Mouse (Mus musculus): ENCODE measurements around the gene B4galt5. TPM values are rescaled to one million over a fixed set of nuclear protein-coding genes. Genes with fewer than 3 reads are reported as not detected.

B4galt5 gene
- polyA plus RNA-seq, 2 experiments, result 2.3 TPM

DNA sequence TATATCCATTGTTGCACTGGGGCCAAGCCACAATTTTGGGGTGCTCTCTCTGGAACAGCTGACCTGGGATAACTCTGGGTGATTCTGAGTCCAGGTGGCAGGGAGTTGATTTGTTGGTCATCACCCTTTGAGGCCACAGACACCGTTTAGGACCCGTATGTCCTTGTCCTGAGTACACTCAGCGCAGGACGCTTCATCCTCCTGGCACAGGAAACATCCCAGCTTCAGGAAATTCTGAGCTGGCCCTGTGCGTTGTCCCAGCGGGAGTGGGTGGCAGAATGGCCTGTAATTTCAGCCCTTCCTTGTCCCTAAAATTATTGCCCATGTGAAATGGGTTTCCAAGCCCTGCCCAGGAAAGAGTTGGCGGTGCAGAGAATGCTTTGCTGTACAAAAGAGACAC lies 71.0 kb downstream of the B4galt5 start:
- H3K4me3 ChIP-seq (ENCODE audit: insufficient read depth in 1 of 2, low read depth in 2 of 2, low read length in 2 of 2), result no peak overlapping the region
- H3K36me3 ChIP-seq (replicated peaks; ENCODE audit: control insufficient read depth, insufficient read depth, low read depth), result no peaks in the 10 kb centered on the region
- TF ChIP-seq CTCF (IDR thresholded peaks at IDR 0.05; ENCODE audit: low read depth), result no peak
- TF ChIP-seq EP300 (IDR thresholded peaks at IDR 0.05; ENCODE audit: low read depth), result no peak
- no peaks in the 10 kb centered on the region for H3K9me3 ChIP-seq (ENCODE audit: control insufficient read depth, low read length)
- H3K4me2 ChIP-seq (ENCODE audit: low read depth), result no peak overlapping the region
- WGBS (ENCODE audit: insufficient replicate concordance), result 60% methylated on average over 7 of the region's 7 CpGs
- DNase-seq (ENCODE audit: low read depth in 3 of 3, low spot score in 3 of 3) (no peak), ATAC-seq (ENCODE audit: insufficient read depth) (no peak)
- H3K9ac ChIP-seq (replicated peaks), result no peak overlapping the region
- H3K4me1 ChIP-seq (replicated peaks; ENCODE audit: control insufficient read depth in 2 of 2, insufficient read depth in 2 of 2, low read length in 1 of 2), result no peaks in the 10 kb centered on the region
- H3K27ac ChIP-seq, result no peak overlapping the region
- H3K27me3 ChIP-seq (ENCODE audit: control insufficient read depth, insufficient read depth, low read length), result no peaks in the 10 kb centered on the region

DNA sequence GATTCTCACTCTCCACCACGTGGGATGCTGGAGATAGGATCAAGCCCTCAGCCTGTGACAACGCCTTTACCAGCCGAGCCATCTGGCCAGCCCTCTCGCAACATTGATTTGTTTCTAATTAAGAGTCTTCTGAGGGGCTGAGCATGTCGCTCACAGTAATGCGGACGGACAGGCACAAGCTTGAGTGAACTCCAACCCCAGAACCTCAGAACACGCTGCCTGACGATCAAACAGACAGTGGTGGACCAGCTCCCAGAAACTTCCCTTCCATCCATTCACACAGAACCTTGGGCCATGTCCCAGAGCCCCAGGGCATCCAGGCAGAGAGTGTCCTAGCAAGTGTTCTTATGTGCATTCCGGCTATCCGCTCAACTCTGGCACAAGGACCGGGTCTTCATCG lies 72.0 kb downstream of the B4galt5 start:
- no peaks in the 10 kb centered on the region for H3K36me3 ChIP-seq (replicated peaks; ENCODE audit: control insufficient read depth, insufficient read depth, low read depth)
- no peak overlapping the region for H3K27ac ChIP-seq
- H3K4me2 ChIP-seq (ENCODE audit: low read depth), result no peak overlapping the region
- no peak overlapping the region for H3K4me3 ChIP-seq (ENCODE audit: insufficient read depth in 1 of 2, low read depth in 2 of 2, low read length in 2 of 2)
- WGBS (ENCODE audit: insufficient replicate concordance), result 69% methylated on average over 13 of the region's 13 CpGs
- ATAC-seq (ENCODE audit: insufficient read depth) (no peak), DNase-seq (ENCODE audit: low read depth in 3 of 3, low spot score in 3 of 3) (no peak)
- no peaks in the 10 kb centered on the region for H3K9me3 ChIP-seq (ENCODE audit: control insufficient read depth, low read length)
- no peak overlapping the region for H3K9ac ChIP-seq (replicated peaks)
- TF ChIP-seq EP300 (IDR thresholded peaks at IDR 0.05; ENCODE audit: low read depth) (no peak), CTCF (IDR thresholded peaks at IDR 0.05; ENCODE audit: low read depth) (no peak)
- no peaks in the 10 kb centered on the region for H3K4me1 ChIP-seq (replicated peaks; ENCODE audit: control insufficient read depth in 2 of 2, insufficient read depth in 2 of 2, low read length in 1 of 2)
- H3K27me3 ChIP-seq (ENCODE audit: control insufficient read depth, insufficient read depth, low read length), result no peaks in the 10 kb centered on the region

DNA sequence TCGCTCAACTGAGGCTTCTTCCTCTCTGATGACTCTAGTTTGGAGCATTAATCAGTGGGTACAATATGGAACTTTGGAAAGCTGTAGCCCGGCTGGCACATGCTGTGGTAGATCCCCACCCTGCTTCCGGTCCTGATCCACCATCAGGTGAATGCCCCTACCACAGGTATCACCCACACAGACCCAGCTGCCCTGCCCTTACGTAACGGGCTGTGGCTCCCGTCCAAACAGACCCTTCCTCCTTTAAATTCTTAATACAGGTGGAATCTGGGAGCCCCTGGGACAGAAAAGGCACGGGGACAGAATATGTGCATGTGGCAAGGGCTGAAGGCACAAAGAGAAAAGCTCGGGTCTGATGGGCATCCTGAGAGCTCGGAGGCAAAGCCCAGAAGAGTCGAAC lies 73.1 kb downstream of the B4galt5 start:
- no peak for DNase-seq (ENCODE audit: low read depth in 3 of 3, low spot score in 3 of 3)
- no peak overlapping the region for H3K27ac ChIP-seq
- H3K36me3 ChIP-seq (replicated peaks; ENCODE audit: control insufficient read depth, insufficient read depth, low read depth), result no peaks in the 10 kb centered on the region
- no peaks in the 10 kb centered on the region for H3K4me1 ChIP-seq (replicated peaks; ENCODE audit: control insufficient read depth in 2 of 2, insufficient read depth in 2 of 2, low read length in 1 of 2)
- ATAC-seq (ENCODE audit: insufficient read depth), result no peak
- H3K4me3 ChIP-seq (ENCODE audit: insufficient read depth in 1 of 2, low read depth in 2 of 2, low read length in 2 of 2), result no peak overlapping the region
- no peak overlapping the region for H3K9ac ChIP-seq (replicated peaks)
- whole genome bisulfite sequencing (ENCODE audit: insufficient replicate concordance), result 66% methylated on average over 10 of the region's 10 CpGs
- no peak overlapping the region for H3K4me2 ChIP-seq (ENCODE audit: low read depth)
- no peaks in the 10 kb centered on the region for H3K9me3 ChIP-seq (ENCODE audit: control insufficient read depth, low read length)
- TF ChIP-seq EP300 (IDR thresholded peaks at IDR 0.05; ENCODE audit: low read depth) (no peak), CTCF (IDR thresholded peaks at IDR 0.05; ENCODE audit: low read depth) (no peak)
- no peaks in the 10 kb centered on the region for H3K27me3 ChIP-seq (ENCODE audit: control insufficient read depth, insufficient read depth, low read length)

DNA sequence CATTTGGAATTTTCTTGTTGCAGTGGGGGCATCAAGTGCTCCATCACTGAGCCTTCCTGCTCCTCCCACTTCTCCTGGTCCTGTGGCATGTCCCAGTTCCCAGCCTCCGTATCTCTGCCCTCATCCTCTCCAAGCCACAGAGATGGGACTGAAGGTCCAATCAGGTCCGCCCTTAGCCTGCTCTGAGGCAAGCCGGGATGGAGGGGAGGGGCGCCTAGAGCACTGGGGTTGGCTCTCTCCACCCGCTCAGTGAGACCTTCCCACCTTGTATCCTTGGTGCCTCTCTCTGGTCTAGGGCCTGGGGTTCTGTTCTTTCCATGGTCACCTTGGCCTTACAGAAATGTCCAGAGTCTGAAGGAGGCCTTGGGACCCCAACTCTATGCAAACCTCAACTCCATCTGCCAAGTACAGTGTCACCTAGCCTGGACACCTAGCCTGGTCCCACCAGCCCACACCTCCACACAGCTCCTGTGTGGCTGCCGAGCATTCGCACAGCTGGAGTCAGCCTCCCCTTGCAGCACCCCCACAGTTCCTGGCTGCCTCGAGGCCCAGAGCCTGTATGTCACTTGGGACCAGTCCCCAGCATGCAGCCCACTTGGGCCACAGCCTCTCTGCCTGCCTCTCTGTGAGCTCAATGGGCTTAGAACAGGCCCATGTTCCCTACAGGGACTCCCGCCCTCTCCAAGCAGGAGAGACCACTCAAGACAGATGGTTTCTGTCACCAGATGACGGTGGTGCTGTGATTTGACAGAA lies 74.1 kb downstream of the B4galt5 start:
- no peak overlapping the region for H3K9ac ChIP-seq (replicated peaks)
- no peaks in the 10 kb centered on the region for H3K4me1 ChIP-seq (replicated peaks; ENCODE audit: control insufficient read depth in 2 of 2, insufficient read depth in 2 of 2, low read length in 1 of 2)
- no peak overlapping the region for H3K27ac ChIP-seq
- ATAC-seq (ENCODE audit: insufficient read depth) (no peak), DNase-seq (ENCODE audit: low read depth in 3 of 3, low spot score in 3 of 3) (no peak)
- H3K36me3 ChIP-seq (replicated peaks; ENCODE audit: control insufficient read depth, insufficient read depth, low read depth), result no peaks in the 10 kb centered on the region
- no peak overlapping the region for H3K4me3 ChIP-seq (ENCODE audit: insufficient read depth in 1 of 2, low read depth in 2 of 2, low read length in 2 of 2)
- WGBS (ENCODE audit: insufficient replicate concordance), result 44% methylated on average over 10 of the region's 10 CpGs
- no peak overlapping the region for H3K4me2 ChIP-seq (ENCODE audit: low read depth)
- TF ChIP-seq CTCF (IDR thresholded peaks at IDR 0.05; ENCODE audit: low read depth) (no peak), EP300 (IDR thresholded peaks at IDR 0.05; ENCODE audit: low read depth) (no peak)
- no peaks in the 10 kb centered on the region for H3K27me3 ChIP-seq (ENCODE audit: control insufficient read depth, insufficient read depth, low read length)
- H3K9me3 ChIP-seq (ENCODE audit: control insufficient read depth, low read length), result no peaks in the 10 kb centered on the region

DNA sequence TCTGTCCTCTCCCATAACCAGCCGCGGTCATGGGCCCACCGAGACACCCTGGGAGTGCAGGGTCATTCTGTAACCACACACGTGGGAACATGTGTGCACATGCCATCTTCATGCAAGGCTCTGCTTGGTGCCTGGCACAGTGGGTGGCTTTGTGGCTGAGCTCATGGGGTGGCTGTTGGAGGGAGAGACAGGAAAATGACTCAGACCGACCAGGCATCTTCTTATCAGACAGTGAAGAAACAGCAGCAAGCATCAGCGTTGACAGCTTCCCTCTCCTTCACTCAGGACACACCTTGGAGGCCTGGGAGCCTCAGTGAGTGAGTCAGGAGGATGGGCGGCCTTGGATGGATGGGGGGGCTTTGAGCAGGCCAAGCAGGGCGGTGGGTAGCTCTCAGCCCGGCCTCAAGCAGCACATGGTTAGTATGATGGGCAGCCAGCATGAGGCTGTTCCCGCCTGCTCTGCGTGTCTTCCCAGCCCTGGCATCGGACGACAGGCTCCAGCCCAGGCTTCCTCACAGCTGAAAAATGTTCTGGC lies 75.7 kb downstream of the B4galt5 start:
- Histone ChIP-seq H3K4me3 (ENCODE audit: insufficient read depth in 1 of 2, low read depth in 2 of 2, low read length in 2 of 2) (no peak overlapping the region), H3K9ac (replicated peaks) (no peak overlapping the region), H3K9me3 (ENCODE audit: control insufficient read depth, low read length) (no peaks in the 10 kb centered on the region), H3K27me3 (ENCODE audit: control insufficient read depth, insufficient read depth, low read length) (no peaks in the 10 kb centered on the region), H3K4me1 (replicated peaks; ENCODE audit: control insufficient read depth in 2 of 2, insufficient read depth in 2 of 2, low read length in 1 of 2) (no peaks in the 10 kb centered on the region), H3K4me2 (ENCODE audit: low read depth) (no peak overlapping the region), H3K36me3 (replicated peaks; ENCODE audit: control insufficient read depth, insufficient read depth, low read depth) (no peaks in the 10 kb centered on the region), H3K27ac (no peak overlapping the region)
- no peak for DNase-seq (ENCODE audit: low read depth in 3 of 3, low spot score in 3 of 3)
- 59% methylated on average over 13 of the region's 13 CpGs for WGBS (ENCODE audit: insufficient replicate concordance)
- ATAC-seq (ENCODE audit: insufficient read depth), result no peak
- TF ChIP-seq CTCF (IDR thresholded peaks at IDR 0.05; ENCODE audit: low read depth) (no peak), EP300 (IDR thresholded peaks at IDR 0.05; ENCODE audit: low read depth) (no peak)
